Mouse (Mus musculus) heart, adult 2 months (tissue): Measurements from ENCODE around the gene Evl.

Source experiments
- CTCF ChIP-seq: fragments of 200-600 bp; IDR thresholded peaks from 2 replicates; pipeline ENCODE4 v1.8.1; 2022; ENCODE audit warnings: antibody characterized with exemption, mild to moderate bottlenecking, moderate library complexity
- EP300 ChIP-seq: fragments of 200-500 bp; IDR thresholded peaks from 2 replicates; pipeline ENCODE4 v1.6.1; 2011; ENCODE audit warnings: low read depth, low read length, control low read depth; ENCODE audit not compliant: insufficient read depth
- POLR2A ChIP-seq: fragments of 200-500 bp; IDR thresholded peaks from 2 replicates; pipeline ENCODE4 v1.6.1; 2011; ENCODE audit warnings: mild to moderate bottlenecking, low read depth, low read length, control low read depth; ENCODE audit not compliant: insufficient read depth

DNA sequence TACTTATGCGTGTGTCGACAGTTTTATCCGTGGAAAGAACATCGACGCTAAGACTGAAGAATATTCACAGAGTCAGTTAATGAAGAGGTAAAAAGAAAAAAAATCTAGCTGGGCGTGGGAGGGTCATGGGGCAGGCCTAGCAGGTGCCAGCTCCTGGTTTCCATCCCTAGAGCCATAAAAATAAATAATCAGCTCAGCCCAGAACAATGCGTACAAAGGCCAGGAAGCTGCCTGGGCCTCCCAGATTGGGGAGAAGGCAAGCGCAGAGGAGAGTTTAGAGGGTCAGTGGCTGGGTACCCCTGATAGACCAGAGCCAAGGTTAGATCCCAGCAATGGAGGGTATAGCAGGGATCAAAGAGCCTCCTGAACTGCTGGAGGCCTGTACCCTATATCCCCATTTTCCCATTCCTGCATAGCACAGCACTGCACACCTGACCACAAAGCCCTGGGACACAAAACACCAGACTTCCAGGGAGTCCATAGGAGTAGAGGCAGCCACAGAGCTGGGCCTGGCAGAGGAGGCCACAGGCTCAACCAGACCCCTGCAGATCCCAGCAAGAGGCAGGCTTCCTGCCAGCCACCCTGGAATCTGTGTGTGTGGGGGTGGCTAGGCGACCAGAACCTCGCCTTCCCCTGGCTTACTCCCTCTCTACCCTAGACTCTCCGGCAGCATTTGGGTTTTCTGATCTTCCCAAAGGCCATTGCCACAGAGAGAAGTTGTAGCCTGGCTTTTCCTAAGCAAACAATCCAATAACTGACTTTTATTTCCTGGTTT is 144.4 kb downstream of the Evl start:
- TF ChIP-seq CTCF (no peak), POLR2A (no peak), EP300 (no peak)
